Mouse (Mus musculus): Measurements from ENCODE around the gene Myo7a. TPM values are rescaled to one million over a fixed set of nuclear protein-coding genes. Genes with fewer than 3 reads are reported as not detected.
A peak's percentile ranks its signal among the peaks of the same experiment; 100 is the strongest.

The Myo7a gene
- total and polyA plus RNA-seq, 3 experiments: 11.3 to 28.0 (median 12.9) TPM

GRCm38 (mm10) chr7:98164382-98164998 is 45.2 kb upstream of the Myo7a start:
- Histone ChIP-seq H3K4me2 (ENCODE audit: insufficient read depth, low read depth, poor library complexity, severe bottlenecking) (no peak overlapping the region), H3K9me3 (replicated peaks; ENCODE audit: low read length) (no peaks in the 10 kb centered on the region), H3K79me2 (replicated peaks; ENCODE audit: control insufficient read depth, extremely low read depth, insufficient read depth, poor library complexity, severe bottlenecking) (no peaks in the 10 kb centered on the region), H3K36me3 (replicated peaks in 1 of 2; ENCODE audit: control insufficient read depth in 1 of 2, insufficient read depth in 1 of 2, low read length in 1 of 2) (no peaks in the 10 kb centered on the region), H3K27ac (ENCODE audit: insufficient read depth, low read depth) (no peak overlapping the region), H3K27me3 (replicated peaks) (peaks cover 3% of the 10 kb centered on the region), H3K9ac (ENCODE audit: insufficient read depth, low read depth) (no peak overlapping the region), H3K4me3 (replicated peaks in 1 of 3; ENCODE audit: low read depth in 2 of 3, low read length in 2 of 3, poor library complexity in 1 of 3) (no peak overlapping the region), H3K4me1 (ENCODE audit: control insufficient read depth in 1 of 2, insufficient read depth in 2 of 2) (peaks cover 0 to 2% of the 10 kb centered on the region in 2 experiments; a peak in 2 of 4 replicates)
- dilution Hi-C loops (cut with MboI; ENCODE audit: extremely low pct_ligation_motif_present, extremely low pct_unique_long_range_greater_than_20kb, low sequenced_read_pairs): no loop called here
- TF ChIP-seq POLR2A (IDR thresholded peaks at IDR 0.05; ENCODE audit: low read depth, low read length): no peak
- 0 out of 2 replicates have a peak, but pooled peaks have one; percentile 23 for TF ChIP-seq MAX (IDR thresholded peaks at IDR 0.05; ENCODE audit: low read length)
- no peak for DNase-seq (ENCODE audit: extremely low read depth)
- in situ Hi-C loops (cut with MboI; ENCODE audit: low pct_ligation_motif_present, low pct_unique_long_range_greater_than_20kb, low sequenced_read_pairs): loop anchor here (25.0 kb wide), 1 partner anchor 273 kb away; the partner anchor contains the start of gene Gucy2d

- Histone ChIP-seq H3K9me3 (replicated peaks; ENCODE audit: low read length) (no peaks in the 10 kb centered on the region), H3K27me3 (replicated peaks) (peaks cover 3% of the 10 kb centered on the region), H3K4me3 (replicated peaks in 1 of 3; ENCODE audit: low read depth in 2 of 3, low read length in 2 of 3, poor library complexity in 1 of 3) (no peak overlapping the region), H3K79me2 (replicated peaks; ENCODE audit: control insufficient read depth, extremely low read depth, insufficient read depth, poor library complexity, severe bottlenecking) (no peaks in the 10 kb centered on the region), H3K4me2 (ENCODE audit: insufficient read depth, low read depth, poor library complexity, severe bottlenecking) (no peak overlapping the region), H3K9ac (ENCODE audit: insufficient read depth, low read depth) (no peak overlapping the region), H3K27ac (ENCODE audit: insufficient read depth, low read depth) (no peak overlapping the region), H3K36me3 (replicated peaks in 1 of 2; ENCODE audit: control insufficient read depth in 1 of 2, insufficient read depth in 1 of 2, low read length in 1 of 2) (no peaks in the 10 kb centered on the region), H3K4me1 (ENCODE audit: control insufficient read depth in 1 of 2, insufficient read depth in 2 of 2) (peaks cover 0 to 2% of the 10 kb centered on the region in 2 experiments; a peak in 2 of 4 replicates)
- TF ChIP-seq RCOR1 (conservative IDR thresholded peaks at IDR 0.05; ENCODE audit: low read depth, low read length) (no peak), MAZ (IDR thresholded peaks at IDR 0.05; ENCODE audit: low read depth, low read length) (no peak), MAX (IDR thresholded peaks at IDR 0.05; ENCODE audit: low read length) (no peak), ZC3H11A (IDR thresholded peaks at IDR 0.05; ENCODE audit: low read depth, low read length) (no peak), MXI1 (IDR thresholded peaks at IDR 0.05; ENCODE audit: low read depth, low read length) (no peak), USF1 (IDR thresholded peaks at IDR 0.05; ENCODE audit: low read depth, low read length) (no peak), ETS1 (conservative IDR thresholded peaks at IDR 0.05; ENCODE audit: low read depth, low read length) (no peak), ZNF384 (IDR thresholded peaks at IDR 0.05; ENCODE audit: low read depth, low read length) (no peak), ZMIZ1 (IDR thresholded peaks at IDR 0.05; ENCODE audit: low read depth, low read length) (no peak), MYC (IDR thresholded peaks at IDR 0.05; ENCODE audit: low read depth, low read length) (no peak), NELFE (IDR thresholded peaks at IDR 0.05; ENCODE audit: low read depth, low read length) (no peak), MAFK (IDR thresholded peaks at IDR 0.05; ENCODE audit: insufficient replicate concordance, low read length) (no peak)
- dilution Hi-C loops (cut with MboI; ENCODE audit: extremely low pct_ligation_motif_present, extremely low pct_unique_long_range_greater_than_20kb, low sequenced_read_pairs): no loop called here
- DNase-seq (ENCODE audit: extremely low read depth): no peak
- in situ Hi-C loops (cut with MboI; ENCODE audit: low pct_ligation_motif_present, low pct_unique_long_range_greater_than_20kb, low sequenced_read_pairs): loop anchor here (25.0 kb wide), 1 partner anchor 274 kb away; the partner anchor contains the start of gene Gucy2d
Observed at GRCm38 (mm10) chr7:98163700-98164099, 44.4 kb upstream of the Myo7a start.

All from CH12.LX (cell line).